Mouse (Mus musculus): ENCODE results near the gene Dusp14. TPM values are rescaled to one million over a fixed set of nuclear protein-coding genes. Genes with fewer than 3 reads are reported as not detected.

Gene Dusp14
- 1.3 TPM in 1 of 2 replicates, not detected in the other for total RNA-seq (2017)

DNA sequence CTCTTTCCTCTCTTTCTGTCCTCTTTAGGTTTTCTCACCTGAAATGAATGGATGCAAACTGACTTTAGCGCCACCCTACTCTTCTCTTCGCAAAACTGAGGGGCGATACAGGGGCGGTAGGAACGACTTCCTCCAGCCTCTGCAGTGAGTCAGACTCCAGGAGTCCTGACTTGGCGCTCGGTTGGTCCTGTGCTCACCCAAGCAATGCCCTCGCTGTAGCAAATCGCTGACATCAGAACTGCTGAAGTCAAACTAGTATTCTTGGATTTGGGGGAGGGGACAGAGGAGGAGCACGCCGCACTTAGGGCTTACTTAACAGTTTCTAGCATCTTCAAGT is at the start of gene Dusp14:
Dusp14 (minus strand) TSS at position 228 of the 337 bp plus-strand sequence.
- no peak for ATAC-seq (ENCODE audit: extremely low read depth, insufficient number of reproducible peaks, low FRiP score, poor library complexity, severe bottlenecking)

GRCm38 (mm10) chr11:84117431-84117830 is 48.4 kb upstream of the Dusp14 start:
- ATAC-seq (ENCODE audit: extremely low read depth, insufficient number of reproducible peaks, low FRiP score, poor library complexity, severe bottlenecking) = no peak

DNA sequence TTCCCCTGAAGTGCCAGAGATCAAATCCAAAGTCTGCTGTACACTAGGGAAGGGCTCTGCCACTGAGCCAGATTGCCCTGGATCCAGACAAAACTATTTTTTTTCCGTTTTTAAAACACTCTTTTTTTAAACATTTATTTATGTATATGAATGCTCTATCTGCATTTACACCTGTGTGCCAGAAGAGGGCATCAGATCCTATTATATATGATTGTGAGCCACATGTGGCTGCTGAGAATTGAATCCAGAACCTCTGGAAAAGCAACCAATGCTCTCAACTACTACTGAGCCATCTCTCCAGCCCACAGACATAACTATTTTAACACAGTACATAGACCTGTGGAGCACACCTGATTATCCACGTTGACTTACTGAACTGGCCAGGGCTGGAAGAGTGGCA is 47.2 kb upstream of the Dusp14 start:
- no peak for ATAC-seq (ENCODE audit: extremely low read depth, insufficient number of reproducible peaks, low FRiP score, poor library complexity, severe bottlenecking)

GRCm38 (mm10) chr11:84115646-84116045 is 46.6 kb upstream of the Dusp14 start:
- no peak for ATAC-seq (ENCODE audit: extremely low read depth, insufficient number of reproducible peaks, low FRiP score, poor library complexity, severe bottlenecking)

GRCm38 (mm10) chr11:84113623-84114022 is 44.6 kb upstream of the Dusp14 start:
- no peak for ATAC-seq (ENCODE audit: extremely low read depth, insufficient number of reproducible peaks, low FRiP score, poor library complexity, severe bottlenecking)

- no peak for ATAC-seq (ENCODE audit: extremely low read depth, insufficient number of reproducible peaks, low FRiP score, poor library complexity, severe bottlenecking)
Observed at GRCm38 (mm10) chr11:84107137-84107536, 38.1 kb upstream of the Dusp14 start.

- no peak for ATAC-seq (ENCODE audit: extremely low read depth, insufficient number of reproducible peaks, low FRiP score, poor library complexity, severe bottlenecking)
Observed at GRCm38 (mm10) chr11:84104036-84104435, 35.0 kb upstream of the Dusp14 start.

- ATAC-seq (ENCODE audit: extremely low read depth, insufficient number of reproducible peaks, low FRiP score, poor library complexity, severe bottlenecking) = no peak
Observed at GRCm38 (mm10) chr11:84101182-84101581, 32.1 kb upstream of the Dusp14 start.

- ATAC-seq (ENCODE audit: extremely low read depth, insufficient number of reproducible peaks, low FRiP score, poor library complexity, severe bottlenecking) = no peak
Observed at GRCm38 (mm10) chr11:84097251-84097998, 28.4 kb upstream of the Dusp14 start.

DNA sequence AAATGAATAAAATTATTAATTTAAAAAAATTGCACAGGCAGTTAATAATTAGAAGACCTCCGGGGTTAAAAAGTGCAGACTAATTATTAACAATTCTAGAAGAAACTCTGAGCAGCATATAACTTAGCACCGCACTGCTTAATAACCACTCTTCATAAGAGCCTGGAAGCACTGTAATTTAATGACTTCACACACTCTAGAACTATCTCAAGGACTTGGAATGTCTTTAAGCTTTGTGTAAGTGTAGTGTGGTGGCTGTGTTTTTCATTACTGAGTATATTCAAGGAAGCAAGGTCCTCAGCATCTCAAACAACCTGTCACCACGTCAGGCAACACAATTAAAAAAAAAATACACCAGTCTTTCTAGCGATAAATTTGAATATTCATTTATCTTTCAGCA is 26.0 kb upstream of the Dusp14 start:
- no peak for ATAC-seq (ENCODE audit: extremely low read depth, insufficient number of reproducible peaks, low FRiP score, poor library complexity, severe bottlenecking)

DNA sequence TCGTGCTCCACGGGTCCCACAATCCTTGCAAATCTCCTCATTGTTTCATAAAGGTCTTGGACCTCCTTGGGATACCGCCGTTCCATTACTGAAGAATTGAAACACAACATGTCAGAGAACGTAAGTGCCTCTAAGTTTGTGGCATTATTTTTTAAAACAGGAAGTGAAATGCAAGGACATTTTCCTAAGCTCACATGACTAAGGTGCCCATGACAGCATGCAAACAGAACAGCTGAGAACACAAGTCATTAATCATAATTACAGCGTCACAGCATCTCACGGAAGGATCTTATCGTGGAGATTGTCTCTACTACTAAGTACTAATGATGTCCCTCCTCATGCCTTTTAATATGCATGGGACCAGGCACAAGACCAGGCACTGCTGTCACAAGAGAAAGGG is 21.5 kb upstream of the Dusp14 start:
- no peak for ATAC-seq (ENCODE audit: extremely low read depth, insufficient number of reproducible peaks, low FRiP score, poor library complexity, severe bottlenecking)

- no peak for ATAC-seq (ENCODE audit: extremely low read depth, insufficient number of reproducible peaks, low FRiP score, poor library complexity, severe bottlenecking)
Observed at GRCm38 (mm10) chr11:84081901-84082300, 12.8 kb upstream of the Dusp14 start.

- ATAC-seq (ENCODE audit: extremely low read depth, insufficient number of reproducible peaks, low FRiP score, poor library complexity, severe bottlenecking) = no peak
Observed at GRCm38 (mm10) chr11:84080327-84080726, 11.3 kb upstream of the Dusp14 start.

DNA sequence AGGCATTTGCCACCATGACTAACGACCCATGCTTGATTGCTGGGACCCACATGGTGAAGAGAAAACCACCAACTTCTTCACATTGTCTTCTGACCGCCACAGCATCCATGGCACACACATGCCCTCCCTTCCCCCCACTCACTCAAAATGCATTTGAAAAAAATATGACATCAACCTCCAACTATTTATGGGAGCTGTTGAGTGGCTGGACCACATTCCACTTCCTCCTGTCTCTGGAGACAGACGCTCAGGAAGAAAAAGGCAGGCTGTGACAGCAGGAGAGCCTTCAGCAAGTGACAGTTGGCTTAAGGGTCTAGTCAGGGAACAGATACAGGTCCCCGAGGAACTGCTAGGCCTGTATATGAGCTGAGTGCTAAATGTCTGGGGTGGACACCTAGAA is 10.8 kb upstream of the Dusp14 start:
- no peak for ATAC-seq (ENCODE audit: extremely low read depth, insufficient number of reproducible peaks, low FRiP score, poor library complexity, severe bottlenecking)

DNA sequence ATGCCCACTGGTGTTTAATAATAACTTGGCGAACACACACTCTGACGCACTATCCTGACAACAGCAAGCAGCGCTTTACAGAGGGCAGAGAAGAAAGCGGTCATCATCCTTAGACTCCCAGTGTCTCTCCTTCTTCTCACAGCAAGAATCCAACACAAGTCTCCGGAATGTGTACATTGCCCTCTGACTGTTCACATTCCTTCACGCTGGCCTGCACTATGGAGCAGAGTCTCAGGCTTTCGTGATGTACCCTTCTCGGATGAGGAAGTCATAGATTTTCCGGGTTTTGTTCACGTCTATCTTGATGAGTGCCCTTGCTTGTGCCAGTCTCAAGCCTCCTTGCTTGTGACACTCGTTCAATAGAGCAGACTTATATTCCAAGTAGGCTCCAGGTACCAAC is 10.3 kb upstream of the Dusp14 start:
- no peak for ATAC-seq (ENCODE audit: extremely low read depth, insufficient number of reproducible peaks, low FRiP score, poor library complexity, severe bottlenecking)

GRCm38 (mm10) chr11:84078601-84079000 is 9.5 kb upstream of the Dusp14 start:
- ATAC-seq (ENCODE audit: extremely low read depth, insufficient number of reproducible peaks, low FRiP score, poor library complexity, severe bottlenecking) = no peak

GRCm38 (mm10) chr11:84077008-84077407 is 7.9 kb upstream of the Dusp14 start:
- no peak for ATAC-seq (ENCODE audit: extremely low read depth, insufficient number of reproducible peaks, low FRiP score, poor library complexity, severe bottlenecking)

- ATAC-seq (ENCODE audit: extremely low read depth, insufficient number of reproducible peaks, low FRiP score, poor library complexity, severe bottlenecking) = no peak
Observed at GRCm38 (mm10) chr11:84073816-84074764, 5.0 kb upstream of the Dusp14 start.

DNA sequence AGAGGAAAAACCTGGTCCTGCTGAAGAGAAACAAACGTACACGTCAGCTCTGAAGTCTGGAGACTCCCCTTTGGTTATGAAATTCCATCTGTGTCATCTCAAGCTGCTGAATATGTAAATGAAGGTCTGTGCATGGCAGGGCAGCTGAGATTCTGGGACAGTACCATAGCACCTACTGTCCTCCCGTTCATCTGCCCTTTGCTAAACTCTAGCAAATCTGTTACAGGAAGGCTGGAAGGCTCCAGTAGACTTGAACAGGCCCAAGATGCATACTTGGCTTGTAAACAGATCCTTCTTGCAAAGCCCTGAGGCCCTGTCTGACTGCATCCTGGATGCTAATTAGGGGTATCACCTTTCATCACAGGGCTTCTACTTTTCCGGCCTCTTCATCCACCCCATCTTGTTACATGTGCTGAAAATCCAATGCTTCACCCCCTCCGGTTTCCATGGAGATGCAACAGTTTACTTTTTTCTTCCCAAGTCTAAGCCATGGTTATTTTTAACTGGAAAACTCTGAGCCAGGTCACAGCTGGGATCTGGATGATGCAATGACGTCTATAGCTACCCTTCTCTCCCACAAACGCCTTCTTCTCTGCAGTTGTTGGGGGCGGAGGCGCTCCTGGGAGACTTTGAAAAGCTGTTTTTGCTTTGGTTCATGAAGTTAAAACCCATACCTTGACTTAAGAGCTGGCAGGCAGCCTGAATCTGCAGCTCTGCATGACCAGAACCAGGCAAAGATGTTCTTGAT is 4.0 kb upstream of the Dusp14 start:
- ATAC-seq (ENCODE audit: extremely low read depth, insufficient number of reproducible peaks, low FRiP score, poor library complexity, severe bottlenecking) = no peak
